Mouse (Mus musculus) hematopoietic stem cell, adult 5-6 weeks (primary cell): ENCODE data around the gene Aamp. TPM values are rescaled to one million over a fixed set of nuclear protein-coding genes. Genes with fewer than 3 reads are reported as not detected.
"Not testable (repeated sequence)": the region's sequence is repeated elsewhere in the genome, so short reads cannot be mapped to it uniquely, and the experiment has no call there.

ENCODE experiments used
- ATAC-seq, 2 experiments: fragments of 125-278 bp in 1 of 2; replicated peaks in 1 of 2; 2 replicates each; pipeline ENCODE4 v1.8.0; 2016 to 2017; ENCODE audit warnings: inconsistent platforms in 2 of 2, mild to moderate bottlenecking in 2 of 2, moderate number of reproducible peaks in 2 of 2, low read depth in 1 of 2, moderate TSS enrichment in 1 of 2; ENCODE audit not compliant: low FRiP score in 2 of 2, poor library complexity in 2 of 2, severe bottlenecking in 2 of 2, insufficient read depth in 1 of 2, low TSS enrichment in 1 of 2
- total RNA-seq: library from RNA; stranded (forward); fragments of 172-1452, 232-1000 nt; gene quantifications from 2 replicates; pipeline ENCODE4 v1.2.3, GENCODE M21; 2017

Gene Aamp
- total RNA-seq, result 115 and 150 TPM in 2 replicates

DNA sequence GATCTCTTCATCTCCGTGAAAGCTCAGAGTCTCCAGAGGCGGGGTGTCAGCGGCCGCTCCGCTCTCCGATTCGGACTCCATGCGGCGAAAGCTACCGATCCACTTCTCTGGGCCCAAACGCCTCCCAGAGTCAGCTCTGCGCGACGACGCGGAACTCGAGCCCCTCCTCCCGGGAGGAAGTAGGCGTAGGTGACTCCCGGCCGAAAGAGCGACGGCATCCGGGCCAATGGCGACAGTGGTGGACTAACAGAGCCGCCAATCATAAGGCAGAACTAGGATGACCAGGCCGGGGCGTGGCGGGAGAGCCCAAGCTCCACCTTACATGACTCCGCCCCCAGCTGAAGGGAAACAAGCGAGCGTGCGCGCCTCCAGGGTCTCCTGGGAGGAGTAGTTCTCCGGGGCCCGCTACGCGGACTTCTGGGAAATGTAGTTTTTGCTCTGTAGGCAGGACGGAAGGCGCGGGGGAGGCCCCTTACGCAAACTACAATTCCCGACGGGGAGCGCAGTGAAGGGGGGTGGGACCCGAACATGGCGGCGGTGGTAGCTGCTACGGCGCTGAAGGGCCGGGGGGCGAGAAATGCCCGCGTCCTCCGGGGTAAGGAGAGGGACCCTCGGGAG, at the start of gene Aamp, which contains the start of gene Pnkd:
Gene Aamp (minus strand): TSS at position 196 of the 618 bp plus-strand sequence.
Gene Pnkd (plus strand): TSS at position 388 of the 618 bp plus-strand sequence.
- peak; percentile 92 to 94 for ATAC-seq

- no peak for ATAC-seq
These were observed 48.4 kb upstream of the Aamp start for GRCm38 (mm10) chr1:74332930-74333329.

DNA sequence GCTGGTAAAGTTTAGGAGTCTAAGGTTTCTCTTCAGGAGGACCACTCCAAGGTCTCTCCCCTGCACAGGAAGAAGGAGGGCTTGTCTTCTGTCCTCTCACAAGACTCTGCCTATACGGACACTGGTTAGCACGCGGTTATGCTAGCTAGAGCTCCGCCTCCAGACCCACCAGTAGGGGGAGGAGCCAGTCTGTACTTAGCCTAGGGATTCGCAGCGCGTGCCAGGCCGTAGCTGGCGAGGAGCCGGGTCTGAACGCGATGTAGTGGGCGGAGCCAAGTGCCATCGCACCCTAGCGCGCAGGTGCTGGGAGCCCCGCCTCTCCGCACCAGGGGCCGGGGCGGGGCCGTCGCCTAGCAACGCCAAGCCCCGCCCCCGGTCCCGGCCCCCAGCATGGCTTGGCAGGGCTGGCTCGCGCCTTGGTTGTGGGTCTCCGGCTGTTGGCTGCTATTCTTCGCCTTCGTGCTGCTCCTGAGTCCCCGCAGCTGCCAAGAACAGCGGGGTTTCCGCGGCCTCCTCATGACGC, 47.8 kb upstream of the Aamp start:
- ATAC-seq, result peak; percentile 87 to 91

DNA sequence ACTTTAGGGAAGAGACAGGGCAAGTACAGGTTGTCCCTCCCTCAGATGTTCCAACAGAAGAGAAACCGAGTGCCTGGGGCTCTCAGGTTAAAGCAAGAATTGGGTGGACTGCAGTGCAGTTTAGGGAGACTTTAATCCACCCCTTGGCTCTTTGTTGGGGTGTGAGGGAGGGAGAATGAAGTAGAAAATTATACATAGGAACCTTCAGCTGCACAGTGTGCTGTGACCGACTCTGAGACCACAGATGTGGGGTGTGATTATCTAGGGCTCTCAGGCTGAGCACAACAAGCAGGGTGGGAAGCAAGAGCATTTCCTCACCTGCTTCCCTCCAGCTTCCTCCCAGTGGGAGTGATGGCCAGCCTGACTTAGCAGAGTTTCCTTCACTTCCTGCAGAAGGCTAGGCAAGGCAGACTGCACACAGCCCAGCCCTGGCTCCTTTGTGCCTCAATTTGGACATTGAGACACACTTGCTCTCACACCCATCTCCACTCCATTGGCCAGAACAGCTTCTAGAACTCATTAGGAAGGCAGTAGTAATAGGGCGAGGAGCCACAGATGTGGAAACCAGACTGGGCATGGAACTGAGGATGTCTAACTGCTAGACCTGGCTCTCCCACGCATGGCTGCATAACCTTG, 46.6 kb upstream of the Aamp start:
- ATAC-seq, result peak; percentile 23 to 33; a peak in 3 of 4 replicates

- ATAC-seq, result no peak
These were observed 45.4 kb upstream of the Aamp start for GRCm38 (mm10) chr1:74329899-74330431.

GRCm38 (mm10) chr1:74326916-74327315, 42.4 kb upstream of the Aamp start:
- not testable (repeated sequence) for ATAC-seq

- ATAC-seq, result no peak
These were observed 36.9 kb upstream of the Aamp start for GRCm38 (mm10) chr1:74321396-74321795.

GRCm38 (mm10) chr1:74318711-74319110, 34.2 kb upstream of the Aamp start:
- ATAC-seq, result no peak

DNA sequence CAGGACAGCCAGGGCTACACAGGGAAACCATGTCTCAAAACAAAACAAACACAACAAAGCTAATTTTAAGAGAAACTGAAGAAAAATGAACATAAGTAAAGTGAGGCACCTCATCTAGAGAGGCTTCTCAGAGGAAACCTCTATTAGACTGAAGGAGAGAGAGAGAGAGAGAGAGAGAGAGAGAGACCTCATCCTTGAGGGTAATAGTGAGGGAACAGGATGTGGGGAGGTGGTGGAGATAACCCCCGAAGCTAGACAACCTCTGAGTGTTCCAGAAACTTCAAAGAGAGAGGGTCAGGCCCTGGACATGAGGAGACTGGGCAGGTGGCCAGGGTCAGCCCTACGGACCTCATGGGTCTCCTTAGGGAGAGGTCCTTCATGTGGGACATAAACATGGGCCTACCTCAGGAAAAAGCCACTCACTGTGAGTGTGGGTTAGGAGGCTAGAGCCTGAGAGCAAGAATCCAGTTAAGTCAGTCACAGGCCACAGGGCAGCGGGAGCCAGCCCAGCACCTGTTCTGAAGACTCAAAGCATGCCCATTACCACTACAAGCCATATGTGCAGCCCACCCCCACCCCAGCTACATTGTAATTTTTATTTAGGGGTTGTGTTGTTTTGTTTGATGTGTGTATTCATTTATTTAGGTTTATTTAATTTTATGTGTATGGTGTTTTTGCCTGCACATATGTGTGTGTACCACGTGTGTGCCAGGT, 31.7 kb upstream of the Aamp start:
- ATAC-seq, result no peak

GRCm38 (mm10) chr1:74314796-74315195, 30.3 kb upstream of the Aamp start:
- ATAC-seq, result no peak

DNA sequence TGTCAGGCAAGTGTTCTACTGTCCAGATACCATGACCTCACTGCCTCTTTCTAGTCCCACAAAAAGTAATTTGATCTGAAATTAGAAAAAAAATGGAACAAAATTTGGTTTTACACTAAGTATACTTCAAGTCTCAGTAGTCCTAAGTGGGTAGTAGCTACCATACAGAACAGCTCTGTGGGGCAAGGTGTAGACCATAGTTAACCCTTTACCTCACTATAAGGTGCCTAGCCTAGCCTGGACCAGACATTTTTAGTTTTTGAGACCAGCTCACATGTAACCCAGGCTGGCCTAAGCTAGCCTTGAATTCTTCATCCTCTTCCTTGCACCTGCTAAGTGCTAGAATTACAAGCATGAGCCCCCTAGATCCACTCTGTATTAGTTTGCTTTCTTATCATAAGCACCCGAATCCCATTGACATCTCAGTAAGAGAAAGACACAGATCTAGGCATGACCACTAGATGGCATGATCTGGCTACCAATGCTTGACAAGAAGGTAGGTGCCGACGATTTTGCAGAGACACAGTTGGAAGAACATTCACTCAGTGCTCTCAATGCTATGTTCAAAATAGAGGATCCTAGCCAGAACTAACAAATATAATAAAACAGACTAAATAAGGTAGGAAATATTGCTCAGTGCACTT, 28.6 kb upstream of the Aamp start:
- peak; percentile 61 to 83; a peak in 3 of 4 replicates for ATAC-seq

- no peak for ATAC-seq
These were observed 25.2 kb upstream of the Aamp start for GRCm38 (mm10) chr1:74309767-74310166.

GRCm38 (mm10) chr1:74308001-74308964, 23.7 kb upstream of the Aamp start:
- peak in 1 of 2 experiments; percentile 56; a peak in 1 of 4 replicates for ATAC-seq

GRCm38 (mm10) chr1:74307146-74307545, 22.6 kb upstream of the Aamp start:
- no peak for ATAC-seq

DNA sequence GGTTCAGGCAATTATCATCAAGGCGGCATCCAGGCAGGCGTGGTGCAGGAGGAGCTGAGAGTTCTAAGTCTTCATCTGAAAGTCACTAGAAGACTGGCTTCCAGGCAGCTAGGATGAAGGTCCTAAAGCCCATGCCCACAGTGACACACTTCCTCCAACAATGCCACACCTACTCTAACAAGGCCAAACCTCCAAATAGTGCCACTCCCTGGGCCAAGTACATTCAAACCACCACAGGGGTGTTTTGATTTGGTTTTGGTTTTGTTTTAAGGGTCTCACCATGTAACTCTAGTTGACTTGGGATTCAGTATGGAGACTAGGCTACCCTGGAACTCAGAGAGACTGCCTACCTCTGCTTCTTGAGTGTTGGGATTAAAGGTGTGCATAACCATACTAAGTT, 21.0 kb upstream of the Aamp start, which contains the start of gene Tmbim1:
Gene Tmbim1 (minus strand): TSS at position 101 of the 400 bp plus-strand sequence.
- no peak for ATAC-seq

DNA sequence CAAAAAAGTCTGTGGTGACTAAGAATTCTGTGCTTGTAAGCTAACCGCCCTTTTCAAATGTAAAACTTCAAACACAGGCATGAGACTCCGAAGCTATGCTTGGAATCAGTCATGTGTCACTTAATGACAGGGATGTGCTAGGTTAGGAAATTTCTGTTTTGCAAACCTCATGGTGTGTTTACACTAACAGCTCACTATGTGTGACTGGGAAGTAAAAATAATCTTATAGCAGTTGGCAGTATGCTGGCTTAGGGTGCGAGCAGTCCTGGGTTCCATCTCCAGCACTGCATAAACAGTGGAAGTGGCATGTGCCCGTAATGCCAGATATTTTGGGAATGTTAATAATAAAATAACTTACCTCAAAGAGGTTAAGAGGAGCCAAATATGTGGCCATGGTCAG, 20.4 kb upstream of the Aamp start:
- no peak for ATAC-seq
